Mouse (Mus musculus) embryonic facial prominence, embryonic 15.5 days (tissue): ENCODE data around the gene Trpm3. TPM values are rescaled to one million over a fixed set of nuclear protein-coding genes. Genes with fewer than 3 reads are reported as not detected.
"Not testable (repeated sequence)": the region's sequence is repeated elsewhere in the genome, so short reads cannot be mapped to it uniquely, and the experiment has no call there.

Experiments
- ATAC-seq: fragments of 200-750 bp; cut with Nextera tagmentation; 2 replicates; pipeline ENCODE4 v1.8.0; 2017; ENCODE audit warnings: low read depth, moderate TSS enrichment; ENCODE audit not compliant: insufficient number of reproducible peaks, low FRiP score, low TSS enrichment
- H3K27ac ChIP-seq: fragments of 300-500 bp; sonication (generic); replicated peaks from 2 replicates; pipeline ENCODE4 v1.5.1; 2015; ENCODE audit warnings: mild to moderate bottlenecking, inconsistent platforms
- H3K27me3 ChIP-seq: fragments of 300-500 bp; sonication (generic); 2 replicates; pipeline ENCODE4 v1.6.1; 2015; ENCODE audit warnings: inconsistent platforms
- H3K36me3 ChIP-seq: fragments of 300-500 bp; sonication (generic); 2 replicates; pipeline ENCODE4 v1.6.1; 2015; ENCODE audit warnings: mild to moderate bottlenecking, inconsistent platforms
- H3K4me1 ChIP-seq: fragments of 300-500 bp; sonication (generic); 2 replicates; pipeline ENCODE4 v1.6.1; 2015; ENCODE audit warnings: inconsistent platforms
- H3K4me2 ChIP-seq: fragments of 300-500 bp; sonication (generic); replicated peaks from 2 replicates; pipeline ENCODE4 v1.6.1; 2015; ENCODE audit warnings: mild to moderate bottlenecking, inconsistent platforms
- H3K4me3 ChIP-seq: fragments of 300-500 bp; sonication (generic); replicated peaks from 2 replicates; pipeline ENCODE4 v1.5.1; 2015; ENCODE audit warnings: mild to moderate bottlenecking, inconsistent platforms
- H3K9ac ChIP-seq: fragments of 300-500 bp; sonication (generic); 2 replicates; pipeline ENCODE4 v1.6.1; 2015; ENCODE audit warnings: inconsistent platforms
- H3K9me3 ChIP-seq: fragments of 300-500 bp; sonication (generic); replicated peaks from 2 replicates; pipeline ENCODE4 v1.6.1; 2016; ENCODE audit warnings: inconsistent platforms
- WGBS: fragments of 180-500 bp; shearing (Covaris S2); methylation state at CpG from one replicate; pipeline ENCODE4 v1.1.7; 2015; 5-methylcytosine and 5-hydroxymethylcytosine counted together
- polyA plus RNA-seq: library from polyadenylated mRNA; unstranded; fragments of >200 nt; fragmentation: Nextera tagmentation; extraction: Ambion mirVana; gene quantifications from 2 replicates; pipeline ENCODE4 v1.2.1, GENCODE M21; 2015

Gene Trpm3
- polyA plus RNA-seq, 1 experiment from 2014 or later: 2.6 TPM

- Histone ChIP-seq H3K4me3 (no peak overlapping the region), H3K9ac (no peak overlapping the region), H3K27ac (no peak overlapping the region), H3K4me1 (no peaks in the 10 kb centered on the region), H3K27me3 (no peaks in the 10 kb centered on the region), H3K4me2 (no peak overlapping the region), H3K9me3 (no peaks in the 10 kb centered on the region), H3K36me3 (no peaks in the 10 kb centered on the region)
- ATAC-seq: no peak
- WGBS: 84% methylated on average over 7 of the region's 7 CpGs
Measured at GRCm38 (mm10) chr19:23026427-23026826, 887.6 kb downstream of the Trpm3 start.

GRCm38 (mm10) chr19:23028283-23028682 is 889.4 kb downstream of the Trpm3 start:
- no peak overlapping the region for H3K4me2 ChIP-seq
- no peak overlapping the region for H3K9ac ChIP-seq
- no peaks in the 10 kb centered on the region for H3K9me3 ChIP-seq
- H3K36me3 ChIP-seq: no peaks in the 10 kb centered on the region
- no peaks in the 10 kb centered on the region for H3K4me1 ChIP-seq
- ATAC-seq: no peak
- no peaks in the 10 kb centered on the region for H3K27me3 ChIP-seq
- no peak overlapping the region for H3K4me3 ChIP-seq
- 61% methylated on average over 5 of the region's 5 CpGs for WGBS
- H3K27ac ChIP-seq: no peak overlapping the region

DNA sequence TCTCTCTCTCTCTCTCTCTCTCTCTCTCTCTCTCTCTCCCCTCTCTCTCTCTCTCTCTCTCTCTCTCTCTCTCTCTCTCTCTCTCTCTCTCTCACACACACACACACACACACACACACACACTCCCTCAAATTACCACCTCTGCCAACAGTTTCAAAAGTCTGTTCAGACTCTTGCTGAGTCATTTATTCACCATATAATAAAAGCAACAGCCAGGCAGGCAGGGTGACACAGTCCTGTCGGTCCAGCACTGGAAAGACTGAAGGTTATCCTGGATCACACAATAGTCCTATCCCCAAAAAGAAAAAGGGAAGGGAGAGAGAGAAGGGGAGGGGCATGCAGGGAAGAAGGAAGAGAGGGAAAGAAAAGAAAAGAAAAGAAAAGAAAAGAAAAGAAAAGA is 894.5 kb downstream of the Trpm3 start:
- not testable (repeated sequence) for H3K27me3 ChIP-seq, H3K27ac ChIP-seq, H3K4me2 ChIP-seq, H3K9ac ChIP-seq, H3K4me3 ChIP-seq, H3K36me3 ChIP-seq, H3K4me1 ChIP-seq, ATAC-seq, H3K9me3 ChIP-seq
- 81% methylated on average over 1 of the region's 1 CpGs for WGBS

DNA sequence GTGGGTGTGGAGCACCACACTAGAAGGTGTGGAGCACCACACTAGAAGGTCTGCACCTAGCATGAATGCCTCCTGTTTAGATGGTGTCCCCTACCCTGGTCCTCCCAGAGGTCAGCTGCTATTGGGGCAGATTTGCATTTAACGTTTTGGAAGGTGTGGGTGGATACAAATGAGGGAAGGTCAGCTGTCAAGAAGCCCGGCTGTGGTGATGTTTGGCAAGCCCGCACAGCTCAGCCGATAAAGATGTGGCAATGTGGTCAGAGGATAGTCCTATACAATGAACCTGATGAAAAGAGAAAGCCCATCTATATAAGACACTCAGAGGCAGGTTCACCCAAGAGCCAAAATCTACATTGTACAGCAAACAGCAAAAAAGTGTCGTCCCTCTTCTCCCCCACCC is 895.3 kb downstream of the Trpm3 start:
- H3K36me3 ChIP-seq: no peaks in the 10 kb centered on the region
- H3K9ac ChIP-seq: no peak overlapping the region
- H3K4me1 ChIP-seq: no peaks in the 10 kb centered on the region
- WGBS: 78% methylated on average over 5 of the region's 5 CpGs
- no peak overlapping the region for H3K4me3 ChIP-seq
- H3K27me3 ChIP-seq: no peaks in the 10 kb centered on the region
- no peak overlapping the region for H3K4me2 ChIP-seq
- H3K9me3 ChIP-seq: no peaks in the 10 kb centered on the region
- no peak for ATAC-seq
- H3K27ac ChIP-seq: no peak overlapping the region

- Histone ChIP-seq H3K27me3 (no peaks in the 10 kb centered on the region), H3K27ac (no peak overlapping the region), H3K9me3 (no peaks in the 10 kb centered on the region), H3K4me1 (no peaks in the 10 kb centered on the region), H3K9ac (no peak overlapping the region), H3K36me3 (no peaks in the 10 kb centered on the region), H3K4me2 (no peak overlapping the region), H3K4me3 (no peak overlapping the region)
- no peak for ATAC-seq
- WGBS: 84% methylated on average over 4 of the region's 4 CpGs
Measured at GRCm38 (mm10) chr19:23034933-23035332, 896.1 kb downstream of the Trpm3 start.

- Histone ChIP-seq H3K36me3 (no peaks in the 10 kb centered on the region), H3K4me1 (no peaks in the 10 kb centered on the region), H3K4me2 (no peak overlapping the region), H3K4me3 (no peak overlapping the region), H3K27ac (no peak overlapping the region), H3K9me3 (no peaks in the 10 kb centered on the region), H3K9ac (no peak overlapping the region), H3K27me3 (no peaks in the 10 kb centered on the region)
- no peak for ATAC-seq
- 86% methylated on average over 3 of the region's 3 CpGs for whole genome bisulfite sequencing
Measured at GRCm38 (mm10) chr19:23035786-23036185, 896.9 kb downstream of the Trpm3 start.

GRCm38 (mm10) chr19:23036782-23037477 is 898.1 kb downstream of the Trpm3 start:
- WGBS: 49% methylated on average over 11 of the region's 11 CpGs

GRCm38 (mm10) chr19:23037499-23037898 is 898.7 kb downstream of the Trpm3 start:
- 82% methylated on average over 14 of the region's 14 CpGs for WGBS

More at GRCm38 (mm10) chr19:23036782-23037477, 898.1 kb downstream of the Trpm3 start:
- no peak for ATAC-seq
- no peak overlapping the region for H3K9ac ChIP-seq
- no peak overlapping the region for H3K4me2 ChIP-seq
- H3K4me3 ChIP-seq: no peak overlapping the region
- H3K36me3 ChIP-seq: no peaks in the 10 kb centered on the region
- no peaks in the 10 kb centered on the region for H3K9me3 ChIP-seq
- H3K27me3 ChIP-seq: no peaks in the 10 kb centered on the region
- H3K4me1 ChIP-seq: no peaks in the 10 kb centered on the region
- H3K27ac ChIP-seq: no peak overlapping the region

GRCm38 (mm10) chr19:23038321-23038720 is 899.5 kb downstream of the Trpm3 start:
- Histone ChIP-seq H3K9me3 (no peaks in the 10 kb centered on the region), H3K4me1 (no peaks in the 10 kb centered on the region), H3K9ac (no peak overlapping the region), H3K27me3 (no peaks in the 10 kb centered on the region), H3K36me3 (no peaks in the 10 kb centered on the region), H3K4me3 (no peak overlapping the region), H3K27ac (no peak overlapping the region), H3K4me2 (no peak overlapping the region)
- ATAC-seq: no peak
- 92% methylated on average over 2 of the region's 2 CpGs for WGBS

More at GRCm38 (mm10) chr19:23037499-23037898, 898.7 kb downstream of the Trpm3 start:
- Histone ChIP-seq H3K27ac (no peak overlapping the region), H3K4me2 (no peak overlapping the region), H3K4me3 (no peak overlapping the region), H3K36me3 (no peaks in the 10 kb centered on the region), H3K4me1 (no peaks in the 10 kb centered on the region), H3K9me3 (no peaks in the 10 kb centered on the region), H3K27me3 (no peaks in the 10 kb centered on the region), H3K9ac (no peak overlapping the region)
- ATAC-seq: no peak

DNA sequence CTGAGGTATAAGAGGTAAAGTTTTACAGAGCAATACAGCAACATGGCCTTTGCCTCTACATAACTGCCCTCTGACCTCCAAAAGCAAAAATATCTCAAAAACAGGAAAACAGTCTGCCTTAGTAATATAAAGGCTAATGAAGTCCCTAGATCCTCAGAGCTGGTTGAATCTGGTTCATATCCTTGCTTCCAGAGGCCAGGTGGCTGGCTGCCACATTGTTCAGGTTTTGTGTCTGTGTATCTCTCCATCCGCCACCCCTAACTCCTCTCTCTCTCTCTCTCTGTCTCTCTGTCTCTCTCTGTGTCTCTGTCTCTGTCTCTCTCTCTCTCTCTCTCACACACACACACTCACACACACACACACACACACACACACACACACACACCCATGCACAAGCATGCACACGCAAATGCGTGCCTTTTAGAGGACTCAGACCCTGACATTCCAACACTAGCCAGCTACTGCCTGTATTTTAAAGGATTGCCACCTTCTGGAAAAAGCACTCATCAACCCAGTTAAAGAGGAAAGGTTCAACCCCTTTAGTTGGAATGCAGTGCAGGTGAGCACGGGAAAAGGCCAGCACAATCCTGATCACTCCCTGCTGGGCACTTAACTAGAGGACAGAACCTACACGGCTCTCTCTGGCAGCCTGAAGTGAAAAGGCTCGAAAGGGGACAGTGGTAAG is 902.8 kb downstream of the Trpm3 start:
- no peaks in the 10 kb centered on the region for H3K27me3 ChIP-seq
- H3K9me3 ChIP-seq: no peaks in the 10 kb centered on the region
- no peak overlapping the region for H3K4me2 ChIP-seq
- H3K27ac ChIP-seq: no peak overlapping the region
- no peaks in the 10 kb centered on the region for H3K36me3 ChIP-seq
- H3K9ac ChIP-seq: no peak overlapping the region
- H3K4me1 ChIP-seq: no peaks in the 10 kb centered on the region
- no peak for ATAC-seq
- H3K4me3 ChIP-seq: no peak overlapping the region
- 60% methylated on average over 6 of the region's 6 CpGs for WGBS

DNA sequence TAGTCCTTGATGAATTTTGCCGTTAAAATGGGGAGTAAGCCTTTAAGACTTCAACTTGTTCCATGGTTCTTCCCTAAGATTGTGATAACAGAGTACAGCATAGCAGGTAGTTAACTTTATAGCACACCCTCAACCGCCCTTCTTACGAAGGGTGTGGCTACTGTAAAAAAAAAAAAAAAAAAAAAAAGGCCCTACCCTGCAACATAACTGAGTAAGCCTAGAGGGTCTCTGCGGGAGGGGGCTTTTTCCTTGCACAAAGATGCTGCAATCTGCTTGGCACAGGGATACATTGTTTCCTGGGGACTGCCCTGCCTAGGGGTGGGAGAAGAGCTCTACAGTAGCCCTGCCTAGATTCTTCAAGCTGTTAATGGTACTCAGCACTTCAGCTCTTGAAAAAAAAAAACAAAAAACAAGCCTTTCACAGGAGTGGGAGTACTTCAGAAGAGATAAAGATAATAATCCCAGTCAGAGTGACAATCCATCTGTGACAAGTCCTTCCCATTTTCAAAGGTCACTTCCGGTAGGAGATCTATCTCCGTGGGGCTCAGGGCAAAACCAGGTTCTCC is 903.4 kb downstream of the Trpm3 start:
- Histone ChIP-seq H3K36me3 (no peaks in the 10 kb centered on the region), H3K4me3 (no peak overlapping the region), H3K4me1 (no peaks in the 10 kb centered on the region), H3K27ac (no peak overlapping the region), H3K4me2 (no peak overlapping the region), H3K9me3 (no peaks in the 10 kb centered on the region), H3K27me3 (no peaks in the 10 kb centered on the region), H3K9ac (no peak overlapping the region)
- WGBS: 57% methylated on average over 6 of the region's 6 CpGs
- no peak for ATAC-seq
